Mouse (Mus musculus) c-Kit-positive CD71-negative TER-119-negative erythroid progenitor cells, embryonic 14.5 days (primary cell): Measurements from ENCODE around the gene Hpcal4.

ENCODE experiments used
- DNase-seq: peaks from one replicate; pipeline ENCODE4 v3.0.0-alpha.2; 2013; ENCODE audit warnings: low read depth

Gene Hpcal4

DNA sequence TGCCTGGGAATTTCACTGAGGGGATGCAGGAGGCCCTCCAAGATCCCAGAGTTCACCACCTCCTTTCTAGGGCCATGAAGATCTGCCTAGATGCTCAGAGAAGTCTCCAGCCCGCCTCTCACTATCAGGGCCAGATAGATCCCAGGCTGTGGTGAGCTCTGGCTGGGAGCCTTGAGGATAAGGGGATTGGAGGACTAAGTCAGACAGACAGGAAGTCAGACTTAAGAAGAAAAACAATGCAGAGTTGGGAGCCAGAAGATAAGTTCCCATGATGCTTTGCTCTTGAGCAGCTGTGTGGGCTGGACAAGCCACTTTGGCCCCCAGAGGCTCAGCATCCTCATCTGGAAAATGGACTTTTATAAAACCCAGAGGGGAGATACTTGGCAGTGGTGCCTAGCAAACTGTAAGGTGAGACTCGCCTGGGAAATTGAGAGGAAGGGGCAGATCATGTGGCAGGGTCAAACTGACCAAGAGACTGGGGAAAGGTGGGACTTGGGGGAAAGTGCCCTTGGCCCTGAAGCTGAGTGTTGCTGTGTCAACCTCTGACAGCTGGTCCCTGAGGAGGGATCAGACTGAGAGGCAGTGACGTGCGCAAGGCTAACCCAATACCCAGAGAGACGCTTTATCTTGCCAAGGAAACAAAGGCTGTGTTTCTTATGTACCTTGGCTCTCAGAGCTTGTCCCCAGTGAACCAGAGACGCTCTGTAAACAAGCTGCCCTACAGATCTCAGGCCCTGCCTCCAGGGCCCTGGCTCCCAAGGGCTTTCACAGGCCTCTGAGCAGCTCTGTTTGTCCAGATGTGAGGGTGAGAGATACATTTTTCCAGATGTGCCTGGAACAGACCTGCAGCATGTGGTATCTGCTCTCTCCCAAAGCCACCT lies 54.6 kb downstream of the Hpcal4 start:
- no peak for DNase-seq

GRCm38 (mm10) chr4:123239361-123240203 lies 56.6 kb downstream of the Hpcal4 start:
- no peak for DNase-seq
